Mouse (Mus musculus) lung, postnatal 0 days (tissue): ENCODE results near the gene Fnbp4.

Experiments
- CTCF ChIP-seq: IDR thresholded peaks from 2 replicates; pipeline ENCODE4 v1.5.1; 2016; ENCODE audit warnings: antibody characterized with exemption, mild to moderate bottlenecking
- EP300 ChIP-seq: IDR thresholded peaks from 2 replicates; pipeline ENCODE4 v1.6.1; 2016; ENCODE audit warnings: antibody characterized with exemption, mild to moderate bottlenecking, control low read depth

GRCm38 (mm10) chr2:90782458-90782857 lies 37.3 kb downstream of the Fnbp4 start, which contains the start of gene Agbl2:
- TF ChIP-seq CTCF (no peak), EP300 (no peak)
